Mouse (Mus musculus) layer of hippocampus, postnatal 25 days (tissue): ENCODE measurements at regions not wholly inside any gene's neighbourhood (a gene's known extent, or its start where the extent isn't known, plus 50 kb on each side); places are given as distances from the start of the nearest gene placed in this dataset.

Experiments used
- DNase-seq, 2 experiments: peaks; one replicate each; pipeline ENCODE4 v3.0.0; 2022; ENCODE audit warnings: mixed read lengths in 2 of 2, low spot score in 1 of 2; ENCODE audit errors: extremely low spot score in 1 of 2

DNA sequence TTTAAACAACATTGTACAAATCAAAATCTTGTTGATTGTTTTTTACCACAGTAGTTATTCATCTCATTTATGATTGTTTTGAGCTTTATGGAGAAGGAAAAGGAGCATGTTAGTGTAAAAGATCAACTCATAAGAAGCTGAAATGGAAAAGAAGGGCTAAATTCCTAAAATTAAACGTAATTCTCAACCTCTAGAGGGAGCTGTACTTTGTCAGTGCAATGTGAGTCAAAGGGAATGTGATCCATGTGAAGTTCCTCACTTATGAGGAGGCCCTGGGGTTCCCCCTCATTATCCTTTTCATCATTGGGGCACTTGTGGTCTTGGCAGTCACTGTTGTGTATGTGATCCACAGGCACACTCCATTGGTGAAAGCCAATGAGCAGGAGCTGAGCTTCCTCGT is 54.0 kb upstream of the Vmn2r7 start:
- DNase-seq: no peak

DNA sequence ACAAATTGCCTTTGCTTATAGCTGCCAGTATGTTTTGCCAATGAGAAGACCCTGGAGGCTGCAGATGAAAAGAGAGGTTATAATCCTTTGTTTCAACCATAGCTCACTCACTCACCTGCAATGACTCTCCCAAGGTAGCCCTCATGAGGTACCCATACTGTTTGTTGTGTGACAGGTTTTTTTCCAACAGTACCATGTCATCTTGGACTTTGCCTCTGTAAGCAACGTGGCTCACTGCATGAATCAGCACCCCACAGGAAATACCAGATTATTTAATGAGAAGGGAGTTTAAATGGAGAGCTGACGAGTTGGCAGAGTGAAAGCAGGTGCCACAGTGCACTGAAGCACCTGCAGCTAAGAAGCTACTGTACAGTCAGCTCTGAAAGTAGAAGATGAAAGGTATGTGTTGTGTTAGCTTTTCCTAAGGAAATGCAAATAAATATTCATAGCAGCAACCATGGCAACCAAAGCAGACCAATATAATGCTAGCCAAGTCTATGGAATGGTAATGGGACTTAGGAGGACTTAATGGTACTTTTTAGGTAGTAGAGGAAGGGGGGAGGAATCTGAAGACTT is 56.8 kb upstream of the Vmn2r7 start:
- DNase-seq: no peak

DNA sequence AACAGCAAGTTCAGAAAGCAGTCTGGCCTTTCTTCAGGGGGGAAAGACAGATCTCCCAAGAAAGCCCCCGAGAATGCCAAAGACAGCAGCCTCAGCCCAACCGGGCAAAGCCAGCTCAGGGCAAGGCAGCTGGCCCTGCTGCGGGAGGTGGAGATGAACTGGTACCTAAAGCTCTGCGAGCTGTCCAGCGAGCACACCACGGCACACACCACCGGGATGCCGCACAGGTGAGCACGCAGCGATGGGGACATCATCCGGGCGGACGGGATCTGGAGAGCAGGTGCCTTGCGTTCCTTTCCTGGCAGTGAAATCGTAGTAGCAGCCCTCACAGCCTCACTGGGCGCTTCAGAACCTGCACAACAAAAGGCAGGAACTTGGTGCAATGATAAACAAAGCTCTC is 104.7 kb upstream of the Vmn2r7 start:
- DNase-seq: peak in 1 of 2 experiments; percentile 3

DNA sequence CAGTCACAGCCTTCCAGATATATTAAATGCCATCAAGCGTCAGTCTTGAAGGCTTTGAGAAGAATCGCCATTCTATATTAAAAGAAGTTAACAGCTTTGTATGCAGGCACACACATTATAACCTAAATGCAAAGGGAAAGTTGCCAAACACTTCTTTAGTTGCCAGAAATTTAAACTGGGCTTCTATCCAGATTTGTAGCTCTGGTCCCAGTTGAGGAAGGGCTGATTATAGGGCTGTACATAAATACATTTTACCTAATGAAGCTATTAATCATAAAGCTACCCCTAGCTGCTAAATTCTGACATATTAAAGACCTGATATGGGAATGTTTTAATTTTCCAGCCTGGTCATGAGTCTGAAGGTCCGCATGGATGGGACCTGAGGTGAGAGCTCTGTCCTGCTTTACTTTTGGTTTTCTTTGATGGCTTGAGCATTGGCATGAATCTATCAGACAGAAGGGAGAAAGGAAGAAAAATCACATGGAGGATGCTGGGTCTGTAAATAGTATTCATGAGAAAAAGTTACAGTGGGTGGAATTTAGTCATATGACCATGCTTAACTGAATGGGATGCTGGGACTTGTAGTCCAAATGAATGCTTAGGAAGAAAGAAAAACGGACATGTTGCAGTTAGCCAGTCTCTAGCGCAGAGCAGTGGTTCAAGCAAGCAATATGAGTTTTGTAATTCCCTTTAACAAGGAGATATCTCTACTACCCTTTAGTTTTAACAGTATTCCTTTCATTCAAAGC is 120.3 kb upstream of the Vmn2r7 start:
- DNase-seq: no peak

DNA sequence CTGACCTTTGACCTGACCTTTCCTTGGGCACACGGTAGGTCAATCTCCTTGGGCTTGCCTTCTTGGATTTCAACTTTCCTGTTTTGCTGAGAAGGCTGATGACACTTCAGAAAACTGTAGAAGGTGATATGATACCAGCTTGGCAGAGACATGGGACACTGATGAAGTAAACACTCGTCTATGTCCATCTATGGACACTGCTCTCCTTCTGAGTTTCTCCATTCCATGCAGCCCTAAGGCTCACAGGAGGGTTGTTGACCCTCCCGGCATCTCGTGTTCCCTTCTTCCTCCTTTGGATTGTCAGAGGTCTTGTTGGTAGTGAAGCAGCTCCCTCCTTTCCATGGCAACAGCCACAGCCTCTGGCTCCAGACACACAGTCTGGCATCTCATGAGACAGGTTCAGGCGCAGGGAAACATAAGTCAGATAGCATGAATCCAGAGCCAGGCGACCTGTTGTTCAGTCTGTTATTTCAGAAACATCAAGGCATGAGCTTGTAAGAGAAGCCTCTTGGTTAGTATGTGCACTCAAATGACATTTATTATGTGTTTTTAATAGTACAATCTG is 120.9 kb upstream of the Vmn2r7 start:
- no peak for DNase-seq

DNA sequence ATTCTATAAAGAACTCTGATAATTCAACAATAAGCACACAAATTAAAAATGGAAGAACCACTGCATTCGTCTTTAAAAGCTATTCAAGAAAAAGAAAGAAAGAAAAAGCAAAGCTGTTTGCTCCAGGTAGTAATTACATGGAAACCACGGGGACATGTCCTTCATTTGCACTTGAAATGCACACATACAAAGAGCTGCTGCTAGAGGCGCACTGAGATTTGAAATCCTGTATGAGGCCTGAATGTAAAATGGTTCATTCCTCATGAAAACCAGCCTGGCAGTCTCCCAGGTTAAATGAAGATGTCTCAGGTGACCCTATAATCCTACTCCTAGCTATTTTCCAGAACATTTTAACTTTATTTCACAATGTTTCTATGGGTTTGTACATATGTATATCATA is 123.7 kb upstream of the Vmn2r7 start:
- no peak for DNase-seq

DNA sequence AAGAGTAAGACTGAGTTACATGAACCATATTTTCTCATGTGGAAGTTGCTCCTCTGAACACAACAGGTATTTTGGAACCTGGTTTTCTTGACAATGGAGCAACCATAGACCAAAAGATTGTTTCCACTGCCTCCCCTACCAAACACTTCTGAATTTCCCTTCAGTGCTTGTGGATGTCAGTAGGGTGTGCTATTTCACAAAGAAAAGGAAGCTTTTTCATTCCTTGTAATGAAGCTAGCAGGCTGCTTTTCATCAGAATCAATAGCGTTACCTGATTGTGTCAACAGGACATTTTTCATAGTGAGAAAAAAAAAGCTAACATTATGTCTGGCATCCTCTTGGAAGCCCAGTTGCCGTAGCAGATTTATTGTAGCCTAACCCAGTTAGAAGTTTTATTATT is 124.8 kb upstream of the Kcnab1 start:
- DNase-seq: no peak

DNA sequence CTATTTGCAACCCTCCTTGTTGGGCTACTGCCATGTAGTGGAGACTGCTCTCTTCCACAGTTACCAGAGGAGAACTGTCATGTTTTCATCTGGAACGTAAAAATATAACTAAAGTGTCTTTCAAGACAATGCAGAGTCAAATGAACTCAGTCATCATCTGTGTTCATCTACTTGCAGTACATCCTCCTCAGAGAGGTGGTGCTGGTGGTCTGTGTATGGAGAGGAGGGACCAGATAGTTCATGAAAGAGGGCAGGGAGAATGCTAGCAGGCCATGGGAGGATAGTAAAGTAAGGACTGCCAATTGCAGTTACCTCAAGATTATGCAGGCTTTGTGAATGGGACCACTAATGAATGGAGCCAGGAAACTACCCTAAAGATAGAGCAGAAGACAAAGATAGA is 121.5 kb upstream of the Kcnab1 start:
- peak in 1 of 2 experiments; percentile 16 for DNase-seq

DNA sequence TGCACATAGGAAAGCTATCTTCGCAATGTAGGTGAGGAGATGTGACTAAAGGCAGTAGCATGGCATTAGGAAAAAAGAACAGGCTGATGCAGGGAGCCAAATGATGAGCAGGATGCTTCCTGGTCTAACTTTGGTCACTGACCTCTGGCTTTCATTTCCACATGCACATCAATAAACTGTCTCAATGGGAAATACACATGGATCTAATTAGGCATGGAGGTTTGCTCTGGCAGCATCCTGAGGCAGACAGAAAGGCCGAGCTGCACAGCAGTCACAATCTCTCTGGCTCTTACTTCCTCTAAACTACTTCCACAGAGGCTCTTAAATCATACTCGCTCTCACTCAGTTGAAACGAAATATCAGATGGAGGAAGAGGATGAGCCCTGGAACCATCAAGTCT is 112.7 kb upstream of the Kcnab1 start:
- DNase-seq: no peak

DNA sequence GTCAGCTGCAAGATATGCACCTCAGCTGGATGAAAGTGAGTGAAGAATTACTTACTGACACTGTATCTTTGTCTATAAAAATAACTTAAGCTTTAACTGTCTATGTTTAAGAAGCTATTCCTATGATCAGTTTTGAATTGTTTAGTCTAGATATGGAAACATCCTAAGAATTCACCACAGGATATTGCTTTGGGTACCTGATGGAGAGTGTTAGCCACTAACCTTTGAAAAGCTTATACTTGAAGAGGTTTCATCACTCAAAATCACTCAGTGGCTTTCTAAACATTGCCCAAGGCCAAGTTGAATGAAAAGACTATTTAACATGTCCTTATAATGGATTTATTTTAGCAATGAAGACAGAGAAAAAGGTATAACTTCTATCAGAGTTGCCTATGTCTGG is 111.6 kb upstream of the Kcnab1 start:
- no peak for DNase-seq

DNA sequence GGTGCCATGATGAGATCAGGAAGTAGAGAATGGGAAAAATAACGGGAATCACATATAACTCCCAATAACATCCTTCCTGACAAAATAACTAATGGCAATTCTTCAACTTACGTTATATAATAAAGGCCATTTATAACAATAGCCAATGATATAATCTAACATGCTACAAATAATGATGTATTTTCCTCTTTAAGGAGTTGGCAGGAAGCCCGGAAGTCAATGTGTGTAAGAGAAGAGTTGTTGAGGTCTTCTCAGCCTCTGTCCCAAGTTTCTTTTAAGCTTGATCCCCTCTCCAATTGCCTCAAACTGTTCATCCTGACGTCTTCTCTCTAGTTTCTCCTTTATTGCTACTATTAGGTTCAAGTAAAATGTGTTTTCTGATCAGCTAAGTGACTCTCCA is 108.1 kb upstream of the Kcnab1 start:
- DNase-seq: no peak

DNA sequence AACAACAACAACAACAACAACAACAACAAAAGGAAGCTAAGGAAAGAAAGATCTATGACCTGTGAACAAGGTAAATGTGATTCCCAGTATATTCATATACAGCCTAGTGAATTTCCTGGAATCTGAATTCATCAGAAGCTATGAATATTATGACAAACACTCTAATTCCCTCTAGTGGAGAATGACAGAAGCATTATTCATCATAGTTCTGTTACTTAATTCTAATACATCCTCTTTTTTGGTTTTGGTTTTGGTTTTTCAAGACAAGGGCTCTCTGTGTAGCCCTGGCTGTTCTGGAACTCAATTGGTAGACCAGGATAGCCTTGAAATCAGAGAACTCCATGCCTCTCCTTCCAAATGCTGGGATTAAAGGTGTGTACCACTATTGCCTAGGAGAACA is 106.6 kb upstream of the Kcnab1 start:
- DNase-seq: no peak

DNA sequence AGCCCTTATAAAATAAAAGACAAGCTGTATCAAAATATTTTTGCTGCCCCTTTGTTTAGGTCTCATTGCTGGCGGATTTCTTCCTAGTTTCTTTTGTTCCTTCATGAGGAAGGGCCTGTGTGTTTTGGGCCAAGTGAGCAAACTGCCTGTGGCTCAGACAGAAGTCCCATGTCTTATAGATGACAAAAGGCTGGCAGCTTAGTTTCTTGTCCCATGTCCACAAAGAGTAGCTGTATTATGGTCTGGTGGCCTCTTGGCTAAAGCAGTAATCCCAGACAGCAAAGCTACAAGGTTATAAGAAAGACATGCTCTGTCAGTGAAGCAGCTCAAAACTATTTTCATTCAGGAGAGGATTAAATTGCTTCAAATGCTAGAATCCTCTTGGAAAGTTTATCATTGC is 103.1 kb upstream of the Kcnab1 start:
- no peak for DNase-seq

DNA sequence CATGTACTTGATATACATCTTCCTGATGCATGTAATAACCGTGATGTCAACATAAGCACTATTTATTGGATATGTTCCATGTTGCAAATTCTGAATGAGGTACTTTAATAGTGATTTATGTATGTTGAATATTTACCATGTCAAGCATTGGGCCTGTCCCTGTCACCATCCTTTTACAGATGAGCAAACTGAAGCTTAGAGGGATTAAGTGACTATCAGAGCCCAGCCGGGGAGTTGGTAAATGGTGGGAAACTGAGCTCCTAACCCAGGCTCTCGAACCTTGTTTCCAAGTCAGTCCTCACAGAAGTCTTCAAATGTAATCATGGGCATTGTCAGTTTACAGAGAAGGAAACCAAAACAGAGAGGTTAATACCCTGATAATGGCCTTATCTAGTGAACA is 102.6 kb upstream of the Kcnab1 start:
- no peak for DNase-seq

DNA sequence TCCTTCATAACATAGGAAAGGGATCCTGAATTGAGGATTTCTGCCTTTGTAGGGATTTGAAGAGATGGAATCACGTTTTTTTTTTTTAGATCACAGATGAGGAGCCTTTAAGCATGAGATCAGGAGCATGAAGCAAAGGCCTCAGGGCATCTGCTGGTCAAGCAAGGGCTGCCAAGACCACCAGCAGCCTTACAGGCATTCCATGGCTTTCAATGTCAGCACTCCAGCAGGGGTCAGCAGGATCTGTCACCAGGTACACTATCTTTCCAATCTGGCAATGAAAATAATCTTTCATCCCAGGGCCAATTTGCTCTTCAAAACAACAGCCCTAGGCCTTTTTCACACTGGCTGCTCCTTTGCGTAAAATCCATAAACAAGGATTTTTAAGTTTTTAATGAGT is 85.3 kb upstream of the Kcnab1 start:
- DNase-seq: no peak

DNA sequence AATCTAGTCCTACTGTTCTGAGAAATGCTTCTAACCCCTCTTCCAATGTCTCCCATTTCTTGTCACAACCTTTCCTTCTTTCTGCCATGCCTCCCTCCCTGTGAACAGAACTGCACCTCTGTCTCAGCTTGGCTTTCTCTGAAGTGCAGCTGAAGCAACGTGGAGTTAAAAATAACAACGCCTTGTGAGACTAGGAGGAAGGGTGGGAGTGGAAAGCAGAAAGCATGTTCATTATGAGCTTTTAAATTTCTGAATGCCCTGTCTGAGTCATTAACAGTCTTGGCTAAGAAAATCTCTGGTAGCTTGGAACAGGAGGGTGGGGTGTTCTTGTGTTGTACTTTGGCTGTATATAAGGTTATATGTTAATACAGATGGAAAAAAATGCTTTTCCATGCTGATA is 71.6 kb upstream of the Kcnab1 start:
- no peak for DNase-seq

DNA sequence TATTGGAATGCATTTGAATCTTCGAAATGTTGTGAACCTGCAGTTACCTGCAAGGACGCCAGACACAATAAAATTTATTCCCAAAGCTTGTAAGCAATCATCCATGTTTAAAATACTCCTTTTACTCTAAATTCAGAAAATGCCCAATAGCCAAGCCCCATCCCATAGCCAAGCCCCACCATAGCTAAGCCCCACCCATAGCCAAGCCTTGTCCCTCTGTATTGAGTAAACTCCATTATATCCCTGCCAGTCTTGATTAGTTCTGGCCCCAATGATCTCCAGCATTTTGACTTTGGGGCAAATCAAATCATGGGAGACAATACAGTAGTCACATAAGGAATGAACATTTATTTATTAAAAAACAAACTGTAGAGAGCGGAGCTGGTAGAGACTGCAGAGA is 61.3 kb upstream of the Kcnab1 start:
- DNase-seq: no peak

DNA sequence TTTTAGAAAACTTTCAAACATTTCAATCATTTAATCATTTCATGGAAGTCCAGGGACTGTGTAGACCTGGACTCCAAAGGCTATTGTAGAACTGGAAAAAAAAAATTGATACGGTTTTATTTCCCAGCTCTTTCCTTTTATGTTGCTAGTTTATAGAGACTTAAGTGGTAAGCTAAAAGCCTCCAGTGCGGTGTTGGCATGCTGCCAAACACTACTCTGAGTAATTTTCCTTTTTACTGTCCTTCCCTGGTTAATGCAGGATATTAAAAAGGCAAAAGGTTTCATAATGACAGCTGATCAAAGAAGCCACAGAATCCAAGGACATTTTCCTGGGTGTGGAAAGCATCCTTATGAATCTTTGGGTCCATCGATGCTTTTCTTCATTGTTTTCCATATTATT is 53.8 kb upstream of the Kcnab1 start:
- DNase-seq: no peak
